Mouse (Mus musculus) hindbrain, embryonic 11.5 days (tissue): ENCODE results near the gene Ivl. TPM values are rescaled to one million over a fixed set of nuclear protein-coding genes. Genes with fewer than 3 reads are reported as not detected.

ENCODE experiments used
- ATAC-seq: fragments of 200-750 bp; cut with Nextera tagmentation; 2 replicates; pipeline ENCODE4 v1.8.0; 2017; ENCODE audit warnings: mild to moderate bottlenecking, moderate TSS enrichment, moderate library complexity; ENCODE audit not compliant: low FRiP score
- DNase-seq: peaks from one replicate; pipeline ENCODE4 v3.0.0-alpha.2; 2015; ENCODE audit warnings: low spot score
- H3K27ac ChIP-seq: fragments of 300-500 bp; sonication (generic); 2 replicates; pipeline ENCODE4 v1.5.1; 2014; ENCODE audit warnings: mild to moderate bottlenecking, low read depth, low read length
- H3K27me3 ChIP-seq: fragments of 300-500 bp; sonication (generic); 2 replicates; pipeline ENCODE4 v1.6.1; 2014; ENCODE audit warnings: mild to moderate bottlenecking, low read length, moderate library complexity, mixed read lengths; ENCODE audit not compliant: control insufficient read depth, insufficient read depth
- H3K36me3 ChIP-seq: fragments of 300-500 bp; sonication (generic); 2 replicates; pipeline ENCODE4 v1.6.1; 2014; ENCODE audit warnings: mild to moderate bottlenecking, low read length, moderate library complexity, mixed read lengths; ENCODE audit not compliant: control insufficient read depth, insufficient read depth
- H3K4me1 ChIP-seq: fragments of 300-500 bp; sonication (generic); replicated peaks from 2 replicates; pipeline ENCODE4 v1.6.1; 2014; ENCODE audit warnings: low read length, mixed read lengths; ENCODE audit not compliant: control insufficient read depth, insufficient read depth
- H3K4me2 ChIP-seq: fragments of 300-500 bp; sonication (generic); replicated peaks from 2 replicates; pipeline ENCODE4 v1.6.1; 2014; ENCODE audit warnings: mild to moderate bottlenecking, low read depth, low read length
- H3K4me3 ChIP-seq: fragments of 300-500 bp; sonication (generic); 2 replicates; pipeline ENCODE4 v1.5.1; 2014; ENCODE audit warnings: low read depth, low read length
- H3K9ac ChIP-seq: fragments of 300-500 bp; sonication (generic); 2 replicates; pipeline ENCODE4 v1.6.1; 2014; ENCODE audit warnings: low read depth, low read length
- H3K9me3 ChIP-seq: fragments of 300-500 bp; sonication (generic); 2 replicates; pipeline ENCODE4 v1.6.1; 2016; ENCODE audit warnings: low read length; ENCODE audit not compliant: control insufficient read depth
- WGBS: fragments of 180-500 bp; shearing (Covaris S2); extraction: QIAGEN DNeasy Blood & Tissue Kit; methylation state at CpG from one replicate; pipeline ENCODE4 v1.1.7; 2014; 5-methylcytosine and 5-hydroxymethylcytosine counted together
- polyA plus RNA-seq: library from polyadenylated mRNA; unstranded; fragments of >200 nt; fragmentation: Nextera tagmentation; extraction: Ambion mirVana; gene quantifications from 2 replicates; pipeline ENCODE4 v1.2.1, GENCODE M21; 2014

Gene Ivl
- polyA plus RNA-seq = not detected in 2 replicates

DNA sequence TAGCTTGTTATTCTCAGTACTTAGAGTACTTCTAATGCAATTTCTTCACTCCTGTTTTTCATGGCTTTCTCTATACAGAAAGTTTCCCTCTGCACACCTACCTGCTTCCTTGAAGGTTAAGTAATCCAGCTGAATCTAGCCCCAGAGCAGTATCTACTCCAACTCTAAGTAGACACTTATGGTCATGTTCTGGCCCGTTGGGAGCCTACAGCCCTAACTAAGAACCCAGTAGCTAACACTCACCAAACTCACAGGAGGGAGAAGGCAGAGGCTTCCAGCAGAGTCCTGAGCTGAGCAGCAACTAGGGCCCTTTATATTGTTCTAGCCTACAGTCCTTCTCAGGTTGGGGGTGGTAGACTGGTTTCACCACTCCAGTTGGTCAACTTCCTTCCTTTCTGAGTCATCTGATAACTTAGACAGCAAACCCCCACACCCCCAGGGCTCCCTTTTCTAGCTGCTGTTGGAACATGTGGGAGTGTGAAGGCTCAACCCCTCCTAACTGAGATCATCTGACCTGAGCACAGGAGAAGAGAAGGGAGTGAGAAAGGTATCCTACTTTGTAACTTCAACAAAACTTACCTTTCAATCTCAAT lies at the start of gene Ivl:
Gene Ivl (minus strand): TSS at position 287 of the 593 bp plus-strand sequence.
- Histone ChIP-seq H3K9ac (no peak within 1 kb of the TSS), H3K4me1 (no peaks in the 10 kb centered on the region), H3K27me3 (no peaks in the 10 kb centered on the region), H3K27ac (no peak within 1 kb of the TSS), H3K4me2 (no peak within 1 kb of the TSS), H3K9me3 (no peaks in the 10 kb centered on the region), H3K4me3 (no peak within 1 kb of the TSS), H3K36me3 (no peaks in the 10 kb centered on the region)
- no peak for ATAC-seq
- no peak for DNase-seq
- 85% methylated on average over 1 of the region's 1 CpGs for WGBS

- no peak for ATAC-seq
Observed at GRCm38 (mm10) chr3:92621560-92621959, 48.0 kb upstream of the Ivl start, which contains the start of gene Lce6a. Gene Lce6a, minus strand, starts transcription at chr3:92621660.

GRCm38 (mm10) chr3:92609804-92610203 lies 36.3 kb upstream of the Ivl start:
- no peak overlapping the region for H3K9ac ChIP-seq
- H3K36me3 ChIP-seq = no peaks in the 10 kb centered on the region
- no peaks in the 10 kb centered on the region for H3K27me3 ChIP-seq
- DNase-seq (no peak), ATAC-seq (no peak)
- no peak overlapping the region for H3K4me2 ChIP-seq
- no peak overlapping the region for H3K27ac ChIP-seq
- no peaks in the 10 kb centered on the region for H3K4me1 ChIP-seq
- H3K9me3 ChIP-seq = no peaks in the 10 kb centered on the region
- WGBS = 83% methylated on average over 1 of the region's 1 CpGs
- H3K4me3 ChIP-seq = no peak overlapping the region

More at GRCm38 (mm10) chr3:92621560-92621959, 48.0 kb upstream of the Ivl start, which contains the start of gene Lce6a:
- Histone ChIP-seq H3K4me3 (no peak within 1 kb of the TSS), H3K4me2 (no peak within 1 kb of the TSS), H3K36me3 (no peaks in the 10 kb centered on the region), H3K9ac (no peak within 1 kb of the TSS), H3K4me1 (no peaks in the 10 kb centered on the region), H3K9me3 (no peaks in the 10 kb centered on the region), H3K27ac (no peak within 1 kb of the TSS), H3K27me3 (no peaks in the 10 kb centered on the region)
- DNase-seq = no peak
- WGBS = 86% methylated on average over 2 of the region's 2 CpGs

DNA sequence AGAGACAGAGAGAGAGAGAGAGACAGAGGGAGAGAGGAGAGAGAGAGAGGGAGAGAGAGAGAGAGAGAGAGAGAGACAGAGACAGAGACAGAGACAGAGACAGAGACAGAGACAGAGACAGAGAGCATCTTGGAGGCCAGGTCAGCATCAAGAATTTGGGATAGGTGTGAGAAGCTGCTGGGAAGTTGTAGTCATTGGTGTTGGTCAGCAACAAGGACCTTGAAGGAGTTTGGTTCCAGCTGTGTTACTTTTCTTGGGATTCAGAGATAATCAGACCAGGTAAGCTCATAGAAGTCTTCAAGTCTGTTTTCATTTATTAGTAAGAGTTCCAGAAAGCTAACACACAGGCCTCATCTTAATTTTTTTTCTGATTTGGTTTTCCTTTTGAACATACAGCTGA lies 33.9 kb upstream of the Ivl start, which contains the start of gene 2210017I01Rik:
Gene 2210017I01Rik (minus strand): TSS at position 101 of the 400 bp plus-strand sequence.
- no peaks in the 10 kb centered on the region for H3K9me3 ChIP-seq
- no peak within 1 kb of the TSS for H3K9ac ChIP-seq
- DNase-seq (no peak), ATAC-seq (no peak)
- no peaks in the 10 kb centered on the region for H3K27me3 ChIP-seq
- no peak within 1 kb of the TSS for H3K27ac ChIP-seq
- H3K4me3 ChIP-seq = no peak within 1 kb of the TSS
- H3K36me3 ChIP-seq = no peaks in the 10 kb centered on the region
- no peak within 1 kb of the TSS for H3K4me2 ChIP-seq
- H3K4me1 ChIP-seq = no peaks in the 10 kb centered on the region

DNA sequence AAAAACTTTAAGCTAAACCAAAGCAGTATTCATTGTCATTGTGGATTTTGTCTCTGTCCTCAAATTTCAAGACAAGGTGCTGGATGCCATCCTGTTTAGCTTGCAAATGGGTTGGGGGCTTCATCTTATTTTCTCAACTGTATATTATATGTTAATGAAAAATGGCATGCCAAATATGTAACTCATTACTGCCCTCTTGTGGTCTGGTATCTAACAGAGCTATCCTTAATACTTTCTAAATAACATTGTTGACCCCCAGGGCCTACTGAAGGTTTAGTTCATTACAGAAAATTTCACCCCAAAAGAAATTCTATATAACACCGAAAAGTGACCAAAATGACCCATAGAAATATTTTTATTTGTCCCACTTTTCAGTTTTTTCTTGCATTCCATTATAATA lies 28.6 kb upstream of the Ivl start:
- H3K27me3 ChIP-seq = no peaks in the 10 kb centered on the region
- WGBS = 38% methylated on average over 1 of the region's 1 CpGs
- ATAC-seq = no peak

DNA sequence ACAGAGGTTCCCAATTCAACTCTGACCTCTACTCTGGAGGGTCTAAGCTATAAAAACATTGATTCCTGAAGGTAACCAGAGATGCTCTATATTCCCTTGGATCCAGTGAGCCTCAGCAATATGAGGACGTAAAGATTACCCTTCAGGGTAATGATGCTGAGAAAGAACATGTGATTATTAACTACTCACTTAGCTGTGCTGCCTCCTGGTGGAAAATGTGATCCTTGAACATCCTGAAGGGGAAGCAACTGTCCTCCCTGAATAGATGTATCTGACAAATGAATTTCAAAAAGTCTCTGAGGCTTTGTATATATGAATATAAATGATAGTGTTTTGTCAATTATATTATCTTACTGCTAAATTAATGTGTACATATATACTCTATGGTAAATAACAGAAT lies 26.9 kb upstream of the Ivl start:
- WGBS = 63% methylated on average over 1 of the region's 1 CpGs
- H3K9ac ChIP-seq = no peak overlapping the region
- ATAC-seq = no peak
- H3K36me3 ChIP-seq = no peaks in the 10 kb centered on the region
- H3K27me3 ChIP-seq = no peaks in the 10 kb centered on the region
- H3K4me1 ChIP-seq = no peaks in the 10 kb centered on the region
- no peak overlapping the region for H3K4me3 ChIP-seq
- H3K9me3 ChIP-seq = no peaks in the 10 kb centered on the region
- H3K4me2 ChIP-seq = no peak overlapping the region
- H3K27ac ChIP-seq = no peak overlapping the region
- DNase-seq = no peak

More for the DNA sequence above, 28.6 kb upstream of the Ivl start:
- Histone ChIP-seq H3K4me2 (no peak overlapping the region), H3K4me1 (no peaks in the 10 kb centered on the region), H3K27ac (no peak overlapping the region), H3K9me3 (no peaks in the 10 kb centered on the region), H3K36me3 (no peaks in the 10 kb centered on the region), H3K9ac (no peak overlapping the region), H3K4me3 (no peak overlapping the region)
- peak; percentile 34 for DNase-seq

- no peak for DNase-seq
- Histone ChIP-seq H3K27me3 (no peaks in the 10 kb centered on the region), H3K27ac (no peak overlapping the region), H3K4me1 (no peaks in the 10 kb centered on the region), H3K36me3 (no peaks in the 10 kb centered on the region), H3K9ac (no peak overlapping the region), H3K4me3 (no peak overlapping the region), H3K4me2 (no peak overlapping the region), H3K9me3 (no peaks in the 10 kb centered on the region)
- ATAC-seq = no peak
Observed at GRCm38 (mm10) chr3:92599973-92600372, 26.4 kb upstream of the Ivl start.

- no peak for ATAC-seq
- H3K9ac ChIP-seq = no peak overlapping the region
- WGBS = 92% methylated on average over 2 of the region's 2 CpGs
- H3K27me3 ChIP-seq = no peaks in the 10 kb centered on the region
- H3K4me2 ChIP-seq = no peak overlapping the region
- H3K27ac ChIP-seq = no peak overlapping the region
- no peaks in the 10 kb centered on the region for H3K4me1 ChIP-seq
- no peak for DNase-seq
- H3K36me3 ChIP-seq = no peaks in the 10 kb centered on the region
- no peaks in the 10 kb centered on the region for H3K9me3 ChIP-seq
- H3K4me3 ChIP-seq = no peak overlapping the region
Observed at GRCm38 (mm10) chr3:92598429-92598828, 24.9 kb upstream of the Ivl start.

GRCm38 (mm10) chr3:92588858-92589257 lies 15.3 kb upstream of the Ivl start, which contains the start of gene Smcp:
Gene Smcp, minus strand, starts transcription at chr3:92588997.
- Histone ChIP-seq H3K4me2 (no peak within 1 kb of the TSS), H3K27ac (no peak within 1 kb of the TSS), H3K4me1 (no peaks in the 10 kb centered on the region), H3K4me3 (no peak within 1 kb of the TSS), H3K36me3 (no peaks in the 10 kb centered on the region), H3K9me3 (no peaks in the 10 kb centered on the region), H3K9ac (no peak within 1 kb of the TSS), H3K27me3 (no peaks in the 10 kb centered on the region)
- DNase-seq (no peak), ATAC-seq (no peak)
- WGBS = 75% methylated on average over 1 of the region's 1 CpGs
